Mouse (Mus musculus) neural tube, embryonic 14.5 days (tissue): ENCODE results near the gene Wfdc18. TPM values are rescaled to one million over a fixed set of nuclear protein-coding genes. Genes with fewer than 3 reads are reported as not detected.

Source experiments
- ATAC-seq: fragments of 200-750 bp; cut with Nextera tagmentation; 2 replicates; pipeline ENCODE4 v1.8.0; 2017; ENCODE audit warnings: low read depth, mild to moderate bottlenecking, moderate TSS enrichment, moderate library complexity
- H3K27ac ChIP-seq: fragments of 300-500 bp; sonication (generic); 2 replicates; pipeline ENCODE4 v1.5.1; 2014; ENCODE audit warnings: low read depth, mild to moderate bottlenecking, control low read depth, low read length, moderate library complexity, mixed read lengths
- H3K27me3 ChIP-seq: fragments of 300-500 bp; sonication (generic); 2 replicates; pipeline ENCODE4 v1.6.1; 2014; ENCODE audit warnings: low read length; ENCODE audit not compliant: control insufficient read depth, insufficient read depth
- H3K36me3 ChIP-seq: fragments of 300-500 bp; sonication (generic); 2 replicates; pipeline ENCODE4 v1.6.1; 2014; ENCODE audit warnings: low read length, mixed read lengths; ENCODE audit not compliant: control insufficient read depth, insufficient read depth
- H3K4me1 ChIP-seq: fragments of 300-500 bp; sonication (generic); 2 replicates; pipeline ENCODE4 v1.6.1; 2014; ENCODE audit warnings: low read length; ENCODE audit not compliant: control insufficient read depth, insufficient read depth
- H3K4me2 ChIP-seq: fragments of 300-500 bp; sonication (generic); 2 replicates; pipeline ENCODE4 v1.6.1; 2014; ENCODE audit warnings: mild to moderate bottlenecking, low read depth, low read length, control low read depth
- H3K4me3 ChIP-seq: fragments of 300-500 bp; sonication (generic); 2 replicates; pipeline ENCODE4 v1.5.1; 2014; ENCODE audit warnings: low read depth, low read length, control low read depth, mixed read lengths
- H3K9ac ChIP-seq: fragments of 300-500 bp; sonication (generic); replicated peaks from 2 replicates; pipeline ENCODE4 v1.6.1; 2014; ENCODE audit warnings: low read depth, mild to moderate bottlenecking, control low read depth, low read length, mixed read lengths
- H3K9me3 ChIP-seq: fragments of 300-500 bp; sonication (generic); 2 replicates; pipeline ENCODE4 v1.6.1; 2016; ENCODE audit warnings: low read length; ENCODE audit not compliant: control insufficient read depth
- WGBS: fragments of 180-500 bp; shearing (Covaris S2); extraction: QIAGEN DNeasy Blood & Tissue Kit; methylation state at CpG from one replicate; pipeline ENCODE4 v1.1.7; 2014; 5-methylcytosine and 5-hydroxymethylcytosine counted together
- polyA plus RNA-seq: library from polyadenylated mRNA; unstranded; fragments of >200 nt; fragmentation: Nextera tagmentation; extraction: Ambion mirVana; gene quantifications from 2 replicates; pipeline ENCODE4 v1.2.1, GENCODE M21; 2014

Wfdc18 gene
- polyA plus RNA-seq, 1 experiment from 2014 or later, result not detected

DNA sequence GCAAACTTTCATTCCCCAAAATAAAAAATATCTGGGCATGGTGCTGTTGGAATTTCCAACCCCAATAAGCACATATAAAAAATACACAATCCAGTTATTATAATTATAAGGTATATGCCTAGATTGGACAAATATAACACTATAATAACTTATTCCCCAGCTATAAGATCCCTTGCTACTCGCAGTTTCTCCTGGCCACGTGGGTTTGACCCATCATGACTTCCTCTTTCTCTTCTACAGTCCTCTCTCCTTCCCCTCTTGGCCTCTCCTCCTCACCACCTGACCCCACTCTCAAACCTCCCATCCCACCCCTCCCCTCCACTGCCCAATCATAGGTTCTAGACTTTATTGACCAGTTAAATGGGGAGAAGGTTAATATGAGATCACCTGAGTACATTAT lies 5.1 kb downstream of the Wfdc18 start:
- no peak overlapping the region for H3K4me3 ChIP-seq
- 80% methylated on average over 2 of the region's 2 CpGs for WGBS
- H3K9me3 ChIP-seq, result no peaks in the 10 kb centered on the region
- H3K27ac ChIP-seq, result no peak overlapping the region
- no peak overlapping the region for H3K9ac ChIP-seq
- no peak for ATAC-seq
- H3K4me1 ChIP-seq, result no peaks in the 10 kb centered on the region
- no peaks in the 10 kb centered on the region for H3K27me3 ChIP-seq
- H3K4me2 ChIP-seq, result no peak overlapping the region
- H3K36me3 ChIP-seq, result no peaks in the 10 kb centered on the region

DNA sequence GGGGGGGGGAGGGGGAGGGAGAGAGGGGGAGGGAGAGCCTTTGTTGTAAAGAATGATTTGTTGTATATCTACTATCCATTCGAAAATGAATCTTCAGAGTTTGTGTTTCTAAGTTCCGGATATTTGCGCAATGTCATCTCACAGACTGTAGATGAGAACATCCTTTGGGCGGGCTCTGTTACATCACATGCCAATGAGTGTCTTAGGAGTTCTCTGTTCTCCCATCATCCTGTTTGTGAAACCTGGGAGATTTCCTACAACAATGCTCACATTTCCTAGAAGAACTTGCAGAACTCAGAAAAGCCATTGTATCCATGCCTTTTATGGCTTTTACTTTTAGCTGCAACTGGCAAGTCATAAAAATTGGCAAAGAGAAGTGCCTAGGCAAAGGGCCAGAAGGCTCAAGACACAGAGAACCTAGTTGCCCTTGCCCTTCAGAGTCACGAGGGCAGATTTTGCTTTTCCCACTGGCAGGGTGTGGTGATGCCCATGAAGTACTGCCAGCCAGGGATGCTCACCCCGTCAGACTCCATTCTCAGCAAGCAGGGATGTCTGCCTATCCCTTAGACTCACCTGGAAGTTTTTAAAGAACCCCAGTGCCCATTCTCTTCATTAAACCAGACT lies 8.3 kb downstream of the Wfdc18 start:
- H3K27me3 ChIP-seq, result no peaks in the 10 kb centered on the region
- WGBS, result 85% methylated on average over 6 of the region's 6 CpGs
- no peak for ATAC-seq

DNA sequence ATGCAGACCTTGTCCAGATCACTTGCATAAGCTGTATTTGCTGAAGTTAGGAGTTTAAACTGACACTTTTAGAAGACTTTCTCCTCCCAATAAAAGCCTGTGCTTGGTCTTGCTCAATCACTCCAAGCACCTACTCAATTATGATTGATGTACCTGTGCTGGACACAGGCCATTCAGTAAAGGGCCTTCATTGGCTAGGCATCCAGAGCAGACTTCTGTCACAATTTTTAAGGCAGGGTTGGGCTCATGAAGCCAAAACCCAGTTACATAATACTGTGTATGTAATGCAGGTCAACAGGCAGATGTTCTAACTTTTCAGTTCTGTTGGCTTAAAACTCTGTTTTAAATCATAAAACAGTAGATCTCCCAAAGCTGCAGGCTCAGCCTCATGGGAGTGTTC lies 12.0 kb downstream of the Wfdc18 start:
- no peak for ATAC-seq
- Histone ChIP-seq H3K36me3 (no peaks in the 10 kb centered on the region), H3K4me2 (no peak overlapping the region), H3K27ac (no peak overlapping the region), H3K4me3 (no peak overlapping the region), H3K9me3 (no peaks in the 10 kb centered on the region), H3K27me3 (no peaks in the 10 kb centered on the region), H3K9ac (no peak overlapping the region), H3K4me1 (no peaks in the 10 kb centered on the region)

More for the DNA sequence above, 8.3 kb downstream of the Wfdc18 start:
- H3K4me3 ChIP-seq, result no peak overlapping the region
- H3K27ac ChIP-seq, result no peak overlapping the region
- no peaks in the 10 kb centered on the region for H3K9me3 ChIP-seq
- H3K36me3 ChIP-seq, result no peaks in the 10 kb centered on the region
- H3K9ac ChIP-seq, result no peak overlapping the region
- no peak overlapping the region for H3K4me2 ChIP-seq
- H3K4me1 ChIP-seq, result no peaks in the 10 kb centered on the region

DNA sequence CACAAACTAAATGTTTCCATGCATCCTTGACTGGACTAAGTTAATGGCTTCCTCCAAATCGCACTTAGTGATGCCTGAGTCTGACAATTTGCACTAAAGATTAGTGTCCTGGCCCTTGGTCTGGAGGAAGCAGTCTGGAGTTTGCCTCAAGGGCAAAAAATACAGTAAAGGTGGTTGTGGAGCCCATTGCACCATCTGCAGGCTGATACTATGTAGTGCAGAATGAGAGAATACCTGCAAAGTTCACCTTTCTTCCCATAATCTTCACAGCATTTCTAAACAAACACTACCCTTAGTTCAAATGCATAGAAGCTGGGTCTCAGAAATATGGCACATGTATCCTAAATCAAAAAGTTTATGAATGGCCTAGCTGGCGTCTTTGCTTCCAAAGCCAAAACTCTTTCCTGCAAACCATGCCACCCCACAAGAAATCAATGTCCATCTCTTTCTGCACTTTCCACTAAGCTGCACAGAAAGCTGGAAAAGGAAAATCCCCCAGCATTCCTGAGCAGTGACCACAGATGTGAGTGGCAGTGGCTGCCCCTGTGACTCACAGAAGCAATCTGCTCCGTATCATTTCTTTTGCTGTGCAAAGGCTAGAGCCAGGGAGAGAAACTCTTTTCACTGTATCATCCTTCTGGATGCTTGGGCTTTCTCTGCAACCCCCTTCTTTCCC lies 20.1 kb downstream of the Wfdc18 start:
- no peak overlapping the region for H3K9ac ChIP-seq
- no peak overlapping the region for H3K4me2 ChIP-seq
- no peaks in the 10 kb centered on the region for H3K9me3 ChIP-seq
- no peaks in the 10 kb centered on the region for H3K4me1 ChIP-seq
- ATAC-seq, result no peak
- H3K27me3 ChIP-seq, result no peaks in the 10 kb centered on the region
- no peak overlapping the region for H3K27ac ChIP-seq
- WGBS, result 71% methylated on average over 3 of the region's 3 CpGs
- no peak overlapping the region for H3K4me3 ChIP-seq
- no peaks in the 10 kb centered on the region for H3K36me3 ChIP-seq

DNA sequence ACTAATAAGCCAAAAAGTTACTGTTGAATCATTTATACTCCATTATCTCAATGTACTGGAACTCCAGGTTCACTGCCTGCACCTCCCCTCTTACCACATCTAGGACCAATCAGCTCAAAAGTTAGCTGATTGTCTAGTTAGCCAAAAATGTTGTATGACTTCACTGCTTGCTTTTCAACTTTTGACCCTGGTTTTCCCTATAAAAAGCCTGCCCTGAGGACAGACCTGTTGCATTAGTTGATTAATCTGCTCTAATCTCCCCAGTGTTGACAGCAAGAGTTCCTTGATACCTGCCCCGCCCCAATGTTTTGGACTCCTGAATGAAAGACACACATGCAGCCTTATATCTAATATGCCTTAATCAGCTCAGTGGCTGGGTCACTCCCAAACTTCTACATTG lies 22.3 kb downstream of the Wfdc18 start:
- Histone ChIP-seq H3K27me3 (no peaks in the 10 kb centered on the region), H3K4me3 (no peak overlapping the region), H3K4me1 (no peaks in the 10 kb centered on the region), H3K9me3 (no peaks in the 10 kb centered on the region), H3K36me3 (no peaks in the 10 kb centered on the region), H3K9ac (no peak overlapping the region), H3K27ac (no peak overlapping the region), H3K4me2 (no peak overlapping the region)
- no peak for ATAC-seq
- WGBS, result 100% methylated on average over 1 of the region's 1 CpGs

DNA sequence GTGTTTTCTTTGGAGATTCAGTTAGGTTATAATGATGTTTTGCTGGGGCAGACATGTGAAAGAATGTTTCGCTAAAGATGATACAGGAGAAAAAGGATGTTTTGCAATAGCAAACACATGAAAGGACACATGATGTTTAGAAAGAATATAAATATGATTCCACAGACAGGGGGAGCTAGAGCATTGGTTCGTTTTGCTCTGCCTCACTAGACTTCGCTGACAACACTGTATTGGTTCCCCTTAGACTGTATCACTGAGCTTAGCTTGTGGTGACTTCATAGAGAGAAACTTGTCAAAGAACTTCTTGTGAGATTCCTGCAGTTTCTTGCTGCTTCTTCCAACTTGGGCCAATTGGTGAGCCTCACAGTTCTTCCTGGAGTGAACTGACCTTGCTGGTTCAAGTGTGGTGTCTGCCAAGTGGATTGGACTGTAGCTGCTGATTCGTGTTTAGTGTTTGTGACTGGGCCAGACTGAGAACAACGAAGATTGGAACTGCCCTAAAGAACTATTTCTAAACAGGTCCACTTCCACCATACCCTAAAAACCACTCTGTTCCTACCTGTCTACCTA lies 24.3 kb downstream of the Wfdc18 start:
- no peak for ATAC-seq
- Histone ChIP-seq H3K27me3 (no peaks in the 10 kb centered on the region), H3K4me3 (no peak overlapping the region), H3K4me1 (no peaks in the 10 kb centered on the region), H3K4me2 (no peak overlapping the region), H3K27ac (no peak overlapping the region), H3K9ac (no peak overlapping the region), H3K9me3 (no peaks in the 10 kb centered on the region), H3K36me3 (no peaks in the 10 kb centered on the region)
- 87% methylated on average over 5 of the region's 5 CpGs for WGBS

DNA sequence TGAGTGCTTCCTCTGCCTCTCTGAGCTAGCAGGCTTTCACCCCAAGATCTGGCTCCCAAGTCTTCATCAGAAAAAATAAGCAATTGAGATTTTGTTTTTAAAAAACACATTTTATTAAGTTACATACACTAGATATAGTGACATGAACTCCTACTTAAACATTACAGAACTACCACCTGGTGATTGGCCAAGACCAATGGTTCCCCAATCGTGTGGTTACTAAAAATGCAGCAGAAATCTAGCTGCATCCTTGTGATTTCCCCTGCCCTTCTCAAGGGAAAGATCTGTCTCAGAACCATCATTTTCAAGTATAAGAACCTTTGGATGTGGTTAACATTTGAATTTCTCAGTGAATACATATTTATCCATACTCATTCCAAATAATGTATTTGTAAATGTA lies 25.4 kb downstream of the Wfdc18 start:
- Histone ChIP-seq H3K36me3 (no peaks in the 10 kb centered on the region), H3K9ac (no peak overlapping the region), H3K4me3 (no peak overlapping the region), H3K9me3 (no peaks in the 10 kb centered on the region), H3K27me3 (no peaks in the 10 kb centered on the region), H3K4me2 (no peak overlapping the region), H3K27ac (no peak overlapping the region), H3K4me1 (no peaks in the 10 kb centered on the region)
- 85% methylated on average over 1 of the region's 1 CpGs for WGBS
- ATAC-seq, result no peak

DNA sequence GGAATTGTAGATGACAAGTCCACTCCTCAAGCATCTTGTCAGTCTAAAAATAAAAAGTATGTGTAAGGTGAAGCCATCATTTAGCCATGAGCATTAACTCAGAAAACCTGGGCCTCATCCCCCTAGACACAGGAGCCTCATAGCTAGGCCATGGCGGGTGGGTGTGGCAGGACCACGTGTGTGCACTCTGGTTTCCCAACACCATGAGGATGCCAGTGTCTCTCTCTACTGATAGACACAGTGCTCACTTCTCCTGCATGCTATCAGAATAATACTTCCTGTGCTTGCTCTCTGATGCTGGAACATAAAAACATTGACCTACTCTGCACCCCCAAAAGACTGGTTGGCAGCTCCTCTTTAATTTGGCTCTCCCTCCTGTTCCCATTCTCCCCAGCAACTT lies 27.1 kb downstream of the Wfdc18 start:
- 87% methylated on average over 2 of the region's 2 CpGs for WGBS
- no peak for ATAC-seq
- Histone ChIP-seq H3K4me3 (no peak overlapping the region), H3K27me3 (no peaks in the 10 kb centered on the region), H3K27ac (no peak overlapping the region), H3K4me1 (no peaks in the 10 kb centered on the region), H3K4me2 (no peak overlapping the region), H3K9ac (no peak overlapping the region), H3K9me3 (no peaks in the 10 kb centered on the region), H3K36me3 (no peaks in the 10 kb centered on the region)

DNA sequence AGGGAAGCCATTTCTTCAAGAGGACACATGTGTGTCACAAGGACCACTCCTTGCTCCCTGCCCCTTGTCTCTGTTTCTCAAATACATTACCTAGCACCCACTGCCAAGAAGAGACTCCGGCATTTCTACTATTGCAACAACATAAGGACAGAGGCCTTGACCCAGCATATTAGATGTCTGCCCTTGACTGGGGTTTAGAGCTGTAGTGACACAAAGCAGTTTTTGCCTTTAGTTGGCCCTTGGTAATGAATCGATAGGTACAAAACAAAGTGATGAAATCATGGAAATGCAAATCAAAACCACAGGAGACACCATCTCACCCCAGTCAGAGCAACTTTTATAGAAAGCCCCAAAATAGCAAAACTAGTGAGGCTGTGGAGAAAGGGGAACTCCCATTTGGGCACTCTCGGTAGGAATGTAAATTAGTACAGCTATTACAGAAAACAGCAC lies 28.3 kb downstream of the Wfdc18 start:
- Histone ChIP-seq H3K36me3 (no peaks in the 10 kb centered on the region), H3K9ac (no peak overlapping the region), H3K9me3 (no peaks in the 10 kb centered on the region), H3K27me3 (no peaks in the 10 kb centered on the region), H3K4me3 (no peak overlapping the region), H3K4me1 (no peaks in the 10 kb centered on the region), H3K27ac (no peak overlapping the region), H3K4me2 (no peak overlapping the region)
- 80% methylated on average over 3 of the region's 3 CpGs for WGBS
- no peak for ATAC-seq
